In genomic region chr19:46857277-46857989, GRCm38 (mm10) we compare ENCODE assay signal across 7 mouse cellular contexts.
DNase-seq lines count a peak whose midpoint lies in the region; ATAC-seq lines count a peak whose summit lies in the region.

No protein-coding gene starts in this region.

- H3K4me1 ChIP-seq in midbrain, embryonic 12.5 days = peaks cover 20% of the 10 kb centered on the region
- peaks cover 11% of the 10 kb centered on the region for H3K4me1 ChIP-seq in midbrain, embryonic 11.5 days (ENCODE audit: control insufficient read depth, insufficient read depth, low read length)
- no peaks in the 10 kb centered on the region for H3K4me1 ChIP-seq in embryonic facial prominence, embryonic 11.5 days (ENCODE audit: control insufficient read depth, insufficient read depth, low read length)
- H3K4me1 ChIP-seq in kidney, embryonic 15.5 days = peaks cover 19% of the 10 kb centered on the region

- no peaks in the 10 kb centered on the region for H3K36me3 ChIP-seq in midbrain, embryonic 12.5 days
- no peaks in the 10 kb centered on the region for H3K36me3 ChIP-seq in midbrain, embryonic 11.5 days (ENCODE audit: control insufficient read depth, insufficient read depth, low read length)
- no peaks in the 10 kb centered on the region; the same call in 1 of the 2 replicates for H3K36me3 ChIP-seq in embryonic facial prominence, embryonic 11.5 days (replicated peaks; ENCODE audit: control insufficient read depth, insufficient read depth, low read depth, low read length)
- no peaks in the 10 kb centered on the region for H3K36me3 ChIP-seq in kidney, embryonic 15.5 days

- no peaks in the 10 kb centered on the region for H3K27me3 ChIP-seq in midbrain, embryonic 12.5 days
- H3K27me3 ChIP-seq in midbrain, embryonic 11.5 days (ENCODE audit: control insufficient read depth, insufficient read depth, low read length) = no peaks in the 10 kb centered on the region
- no peaks in the 10 kb centered on the region for H3K27me3 ChIP-seq in embryonic facial prominence, embryonic 11.5 days (ENCODE audit: control insufficient read depth, insufficient read depth, low read length)
- H3K27me3 ChIP-seq in kidney, embryonic 15.5 days = no peaks in the 10 kb centered on the region

- no peaks in the 10 kb centered on the region for H3K9me3 ChIP-seq in midbrain, embryonic 12.5 days
- H3K9me3 ChIP-seq in midbrain, embryonic 11.5 days (ENCODE audit: control insufficient read depth, low read length) = no peaks in the 10 kb centered on the region
- no peaks in the 10 kb centered on the region for H3K9me3 ChIP-seq in embryonic facial prominence, embryonic 11.5 days (replicated peaks; ENCODE audit: control insufficient read depth, low read length)
- H3K9me3 ChIP-seq in kidney, embryonic 15.5 days (replicated peaks) = no peaks in the 10 kb centered on the region

- DNase-seq in midbrain, embryonic 11.5 days (ENCODE audit: low spot score, missing footprints) = no peak
- DNase-seq in embryonic facial prominence, embryonic 11.5 days (ENCODE audit: low spot score) = peak; percentile 41
- peak; percentile 75 for DNase-seq in retina, postnatal 1 day
- no peak for DNase-seq in urinary bladder, adult 18-20 months (ENCODE audit: low spot score in 2 of 2)
- DNase-seq in gastrocnemius, postnatal 25 days = no peak

- H3K9ac ChIP-seq in midbrain, embryonic 12.5 days (replicated peaks) = no peak overlapping the region
- H3K9ac ChIP-seq in midbrain, embryonic 11.5 days (ENCODE audit: low read length) = no peak overlapping the region
- H3K9ac ChIP-seq in embryonic facial prominence, embryonic 11.5 days (replicated peaks; ENCODE audit: low read length) = no peak overlapping the region
- H3K9ac ChIP-seq in kidney, embryonic 15.5 days = no peak overlapping the region

- peak overlapping the region; percentile 10 for H3K27ac ChIP-seq in midbrain, embryonic 12.5 days (replicated peaks)
- H3K27ac ChIP-seq in midbrain, embryonic 11.5 days (ENCODE audit: low read depth, low read length) = no peak overlapping the region
- no peak overlapping the region for H3K27ac ChIP-seq in embryonic facial prominence, embryonic 11.5 days (replicated peaks; ENCODE audit: low read depth, low read length)
- H3K27ac ChIP-seq in kidney, embryonic 15.5 days = 0 out of 2 replicates have a peak overlapping the region, but pooled peaks have one; percentile 28

- H3K4me2 ChIP-seq in midbrain, embryonic 12.5 days (replicated peaks) = peak overlapping the region; percentile 7; the same call in 1 of the 2 replicates
- no peak overlapping the region for H3K4me2 ChIP-seq in midbrain, embryonic 11.5 days
- no peak overlapping the region for H3K4me2 ChIP-seq in embryonic facial prominence, embryonic 11.5 days (ENCODE audit: low read depth, low read length)
- H3K4me2 ChIP-seq in kidney, embryonic 15.5 days = no peak overlapping the region

- no peak overlapping the region for H3K4me3 ChIP-seq in midbrain, embryonic 12.5 days
- H3K4me3 ChIP-seq in midbrain, embryonic 11.5 days (ENCODE audit: low read depth, low read length) = no peak overlapping the region
- no peak overlapping the region for H3K4me3 ChIP-seq in embryonic facial prominence, embryonic 11.5 days (ENCODE audit: low read depth, low read length)
- no peak overlapping the region for H3K4me3 ChIP-seq in kidney, embryonic 15.5 days (replicated peaks)

- 64% methylated on average over 9 of the region's 9 CpGs for WGBS in midbrain, embryonic 12.5 days
- WGBS in midbrain, embryonic 11.5 days = 67% methylated on average over 9 of the region's 9 CpGs
- 63% methylated on average over 9 of the region's 9 CpGs for WGBS in embryonic facial prominence, embryonic 11.5 days
- 51% methylated on average over 9 of the region's 9 CpGs for whole genome bisulfite sequencing in kidney, embryonic 15.5 days

- ATAC-seq in midbrain, embryonic 12.5 days (ENCODE audit: low FRiP score, low read depth) = no peak
- ATAC-seq in midbrain, embryonic 11.5 days (ENCODE audit: low FRiP score) = no peak
- ATAC-seq in embryonic facial prominence, embryonic 11.5 days (replicated peaks; ENCODE audit: insufficient number of reproducible peaks, low FRiP score, low TSS enrichment, low read depth) = peak; percentile 34; the same call in 1 of the 2 replicates
- no peak for ATAC-seq in kidney, embryonic 15.5 days (replicated peaks; ENCODE audit: low FRiP score)

Comparison
In these comparisons a context has a peak if more than half of its experiments do, and no peak if none do; other contexts are left out.
1. H3K27ac ChIP-seq: peak in midbrain, embryonic 12.5 days (single experiment) and kidney, embryonic 15.5 days (single experiment); none in midbrain, embryonic 11.5 days (single experiment) and embryonic facial prominence, embryonic 11.5 days (single experiment).
2. DNase-seq: peak in embryonic facial prominence, embryonic 11.5 days (single experiment) and retina, postnatal 1 day (single experiment); none in midbrain, embryonic 11.5 days (single experiment), urinary bladder, adult 18-20 months (0 of 2) and gastrocnemius, postnatal 25 days (single experiment).